Mouse (Mus musculus) G1E-ER4 (cell line): ENCODE data around the gene Cyp2b23. TPM values are rescaled to one million over a fixed set of nuclear protein-coding genes. Genes with fewer than 3 reads are reported as not detected.
"Not testable (repeated sequence)": the region's sequence is repeated elsewhere in the genome, so short reads cannot be mapped to it uniquely, and the experiment has no call there.

Source experiments
- GATA1 ChIP-seq: IDR thresholded peaks from one replicate; pipeline ENCODE4 v1.8.0; 2012; ENCODE audit warnings: low read length, inconsistent platforms
- polyA plus RNA-seq: library from polyadenylated mRNA; stranded (reverse); fragments of >175 nt; gene quantifications from 2 replicates; pipeline ENCODE4 v1.2.3, GENCODE M21; 2012

Gene Cyp2b23
- polyA plus RNA-seq, result not detected in 2 replicates

DNA sequence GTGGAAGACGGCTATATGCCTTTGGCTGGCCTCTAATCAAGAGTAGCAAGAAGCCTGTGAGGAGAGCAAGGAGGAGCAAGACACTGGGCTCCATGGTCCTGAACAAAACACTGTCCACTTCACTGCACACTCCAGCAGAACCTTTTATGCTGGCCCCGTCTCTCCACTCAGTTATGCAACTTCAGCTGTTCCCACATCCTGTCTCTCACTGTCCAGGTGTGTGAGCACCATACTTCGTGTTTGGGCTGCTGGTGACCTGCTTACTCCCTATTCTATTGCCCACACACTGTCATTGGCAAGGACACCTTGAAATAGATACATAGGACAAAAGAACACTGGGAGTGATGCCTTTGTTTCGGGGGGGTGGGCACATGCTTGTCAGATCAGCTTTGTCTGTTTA lies at the start of gene Cyp2b23:
Cyp2b23 (minus strand) TSS at position 101 of the 400 bp plus-strand sequence.
- TF ChIP-seq GATA1, result no peak

DNA sequence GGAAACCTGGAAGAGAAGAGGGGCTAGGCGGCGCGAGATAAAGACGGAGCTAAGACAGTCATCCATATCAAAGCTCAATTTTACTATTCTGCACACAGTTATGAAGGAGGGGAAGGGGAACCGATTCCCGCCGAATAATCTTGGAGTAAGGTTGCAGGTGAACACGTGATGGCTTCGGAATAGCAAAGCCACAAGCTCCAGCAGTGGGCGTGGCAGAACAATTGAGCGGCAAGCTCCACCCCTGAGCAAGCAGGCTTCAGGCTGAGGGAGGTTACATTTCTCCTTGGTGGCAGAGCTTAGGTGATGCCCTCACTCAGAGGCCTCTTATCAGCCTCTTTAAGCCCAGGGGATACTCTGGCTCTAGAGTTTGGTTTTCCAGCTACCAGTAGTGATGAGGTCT lies 24.8 kb upstream of the Cyp2b23 start:
- TF ChIP-seq GATA1, result no peak

DNA sequence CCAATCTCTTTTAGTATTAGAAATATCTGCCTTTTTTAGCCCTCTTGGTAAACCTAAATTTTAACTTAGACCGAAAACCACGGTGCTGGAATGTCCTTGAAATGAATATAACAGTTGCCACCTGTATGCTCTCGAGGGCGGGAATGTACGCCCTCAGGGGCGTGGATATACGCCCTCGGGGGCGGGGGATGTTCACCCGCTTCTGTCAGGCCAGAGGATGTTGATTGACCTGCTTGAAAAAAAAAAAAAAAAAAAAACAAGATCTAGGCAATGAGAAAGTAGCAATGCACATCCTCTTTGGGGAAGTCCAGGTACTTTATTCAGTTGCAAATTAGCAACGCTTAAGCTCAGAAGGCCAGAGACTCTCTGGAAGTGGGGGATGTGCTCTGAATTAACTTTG lies 20.8 kb upstream of the Cyp2b23 start:
- TF ChIP-seq GATA1, result no peak

DNA sequence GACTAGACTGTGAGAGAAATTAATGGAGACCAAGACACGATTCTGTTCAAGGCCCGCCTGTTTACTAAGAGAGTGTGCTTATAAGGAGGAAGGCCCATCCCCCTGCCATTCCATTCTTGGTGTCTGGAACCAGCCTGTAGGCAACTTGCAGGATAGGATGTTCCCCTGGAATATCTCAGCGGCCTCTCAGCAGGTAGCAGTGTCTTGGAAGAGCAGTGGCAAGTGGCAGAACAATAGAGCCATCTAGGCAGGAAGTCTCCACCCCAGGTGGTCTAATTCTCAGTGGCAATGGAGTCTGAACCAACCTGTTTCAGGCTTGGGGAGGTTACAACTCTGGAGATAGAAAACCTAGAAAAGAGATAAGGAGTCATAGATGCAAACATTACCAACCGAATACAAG lies 13.9 kb upstream of the Cyp2b23 start:
- TF ChIP-seq GATA1, result no peak

DNA sequence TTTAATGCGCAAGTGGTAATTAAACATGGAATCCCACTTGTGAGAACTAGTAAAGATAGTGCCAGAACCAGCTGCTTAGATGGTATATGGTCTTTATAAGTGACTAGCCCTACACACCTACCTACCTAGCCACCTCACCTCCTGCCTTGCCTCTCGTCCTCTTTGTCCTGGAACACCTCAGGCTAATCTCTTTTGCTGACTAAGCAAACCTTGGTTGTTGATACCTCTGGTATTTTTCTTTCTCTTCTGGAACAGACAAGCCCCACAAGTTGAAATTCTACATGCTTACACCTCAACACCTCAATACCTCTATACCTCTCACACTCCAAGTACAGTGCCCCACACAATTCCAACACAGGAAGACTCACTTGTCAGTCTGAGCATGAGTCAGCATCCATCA lies 524 bp downstream of the Cyp2b23 start:
- no peak for TF ChIP-seq GATA1

DNA sequence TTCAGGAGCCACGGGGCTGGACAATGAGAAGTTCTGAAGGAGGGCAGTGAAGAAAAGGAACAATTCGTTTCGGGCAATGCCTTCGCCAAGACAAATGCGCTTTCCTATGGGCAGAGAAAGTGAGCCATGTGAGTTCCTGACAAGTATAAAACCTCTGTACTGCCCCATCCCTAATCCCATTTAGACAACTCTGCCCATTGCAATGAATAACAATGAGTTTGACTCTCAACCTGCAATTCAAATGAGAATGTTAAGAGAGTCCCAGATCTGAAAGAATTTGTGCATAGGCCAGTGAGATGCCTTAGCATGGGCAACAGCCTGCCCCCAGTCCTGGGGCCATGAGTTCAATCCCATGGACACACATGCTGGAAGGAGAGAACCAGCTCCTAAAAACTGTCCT lies 20.2 kb downstream of the Cyp2b23 start:
- no peak for TF ChIP-seq GATA1

DNA sequence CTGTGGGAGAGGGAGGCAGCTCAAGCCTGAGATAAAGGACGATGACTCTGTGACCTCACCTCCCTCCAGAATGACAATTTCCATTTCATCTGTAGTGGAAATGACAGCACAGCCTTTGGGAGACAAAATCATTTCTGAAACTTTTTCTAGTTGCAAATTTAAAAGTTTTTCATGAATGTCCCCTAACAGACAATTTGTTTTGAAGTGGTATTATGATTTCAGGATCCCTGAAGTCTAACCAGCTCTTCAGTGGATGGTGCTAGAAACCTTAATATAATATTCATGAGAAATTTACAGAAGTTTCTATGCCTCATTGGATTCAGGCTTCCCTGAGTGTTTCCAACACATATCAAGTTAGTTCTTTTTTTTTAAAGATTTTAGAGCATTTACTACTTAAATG lies 67.9 kb downstream of the Cyp2b23 start, which contains the start of gene Vmn1r185:
Vmn1r185 (minus strand) TSS at position 101 of the 400 bp plus-strand sequence.
- TF ChIP-seq GATA1, result not testable (repeated sequence)

Other genes with a start within 250 kb of the Cyp2b23 start
- not detected in 2 replicates for gene Nlrp9a, start 151.4 kb downstream of the Cyp2b23 start, polyA plus RNA-seq
- not detected in 2 replicates for gene Vmn1r185, start 68.0 kb downstream of the Cyp2b23 start, polyA plus RNA-seq
- gene Cyp2b19, start 70.7 kb upstream of the Cyp2b23 start, polyA plus RNA-seq, result not detected in 2 replicates
- gene Cyp2g1, start 122.5 kb upstream of the Cyp2b23 start, polyA plus RNA-seq, result not detected in 2 replicates
- gene Cyp2a5, start 148.9 kb upstream of the Cyp2b23 start, polyA plus RNA-seq, result not detected in 2 replicates